Mouse (Mus musculus): ENCODE data around the gene Fam198a. TPM values are rescaled to one million over a fixed set of nuclear protein-coding genes. Genes with fewer than 3 reads are reported as not detected.

Gene Fam198a
- polyA plus RNA-seq, 1 experiment from 2014 or later, result 0.85 TPM

DNA sequence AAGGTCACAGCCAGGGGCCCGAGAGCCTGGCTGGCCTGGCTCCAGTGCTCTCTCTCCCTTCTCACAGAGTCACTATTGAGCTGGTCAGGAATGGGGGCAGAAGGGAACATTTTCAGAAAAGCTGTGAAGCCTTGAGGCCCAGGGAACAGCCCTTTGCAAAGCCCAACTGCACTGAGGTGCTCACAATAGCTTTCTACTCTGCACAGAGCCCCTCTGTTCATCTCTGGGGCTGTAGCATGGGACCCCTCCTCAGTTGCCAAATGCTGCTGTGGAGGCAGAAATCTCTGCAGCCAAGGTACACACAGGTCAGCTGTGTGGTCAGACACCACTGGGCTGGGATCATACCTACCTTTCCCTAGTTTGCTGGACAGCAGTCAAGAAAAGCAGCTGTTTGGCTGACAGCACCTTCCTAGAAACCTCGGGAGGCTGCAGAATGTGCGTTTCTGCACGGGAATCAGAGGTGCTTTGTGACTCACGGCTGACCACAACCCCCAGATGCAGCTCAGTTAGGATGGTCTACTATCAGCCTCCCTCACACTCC, 19.1 kb downstream of the Fam198a start:
- DNase-seq (ENCODE audit: low spot score), result no peak
- WGBS, result 74% methylated on average over 5 of the region's 5 CpGs

DNA sequence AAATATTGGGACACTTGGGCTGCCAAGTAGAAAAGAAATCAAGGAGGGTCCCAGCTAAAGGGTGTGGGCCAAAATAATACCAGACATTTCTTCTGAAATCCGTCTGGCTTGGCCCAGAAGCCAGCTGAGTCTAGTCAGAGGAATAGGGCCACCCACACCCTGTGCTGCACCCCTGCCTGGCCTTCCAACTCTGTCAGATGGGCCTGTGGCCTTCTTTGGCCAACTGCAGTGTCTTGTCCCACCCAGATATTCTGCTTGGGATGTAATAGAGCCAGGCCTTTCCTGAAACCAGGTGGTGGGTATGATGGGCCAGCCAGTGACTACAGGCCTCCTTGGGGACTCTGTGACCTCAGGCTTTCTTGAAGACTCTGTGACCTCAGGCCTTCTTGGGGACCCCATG, 22.4 kb downstream of the Fam198a start:
- DNase-seq (ENCODE audit: low spot score), result no peak
- WGBS, result 63% methylated on average over 1 of the region's 1 CpGs
- no peaks in the 10 kb centered on the region for H3K27me3 ChIP-seq (ENCODE audit: low read depth, poor library complexity, severe bottlenecking)
- H3K36me3 ChIP-seq, result no peaks in the 10 kb centered on the region
- no peaks in the 10 kb centered on the region for H3K4me1 ChIP-seq
- no peaks in the 10 kb centered on the region for H3K9me3 ChIP-seq (replicated peaks)
- no peak overlapping the region for H3K27ac ChIP-seq (replicated peaks)
- H3K4me3 ChIP-seq, result no peak overlapping the region

More for the DNA sequence above, 19.1 kb downstream of the Fam198a start:
- Histone ChIP-seq H3K9me3 (replicated peaks) (no peaks in the 10 kb centered on the region), H3K27ac (replicated peaks) (no peak overlapping the region), H3K4me3 (no peak overlapping the region), H3K4me1 (no peaks in the 10 kb centered on the region), H3K36me3 (no peaks in the 10 kb centered on the region), H3K27me3 (ENCODE audit: low read depth, poor library complexity, severe bottlenecking) (no peaks in the 10 kb centered on the region)

DNA sequence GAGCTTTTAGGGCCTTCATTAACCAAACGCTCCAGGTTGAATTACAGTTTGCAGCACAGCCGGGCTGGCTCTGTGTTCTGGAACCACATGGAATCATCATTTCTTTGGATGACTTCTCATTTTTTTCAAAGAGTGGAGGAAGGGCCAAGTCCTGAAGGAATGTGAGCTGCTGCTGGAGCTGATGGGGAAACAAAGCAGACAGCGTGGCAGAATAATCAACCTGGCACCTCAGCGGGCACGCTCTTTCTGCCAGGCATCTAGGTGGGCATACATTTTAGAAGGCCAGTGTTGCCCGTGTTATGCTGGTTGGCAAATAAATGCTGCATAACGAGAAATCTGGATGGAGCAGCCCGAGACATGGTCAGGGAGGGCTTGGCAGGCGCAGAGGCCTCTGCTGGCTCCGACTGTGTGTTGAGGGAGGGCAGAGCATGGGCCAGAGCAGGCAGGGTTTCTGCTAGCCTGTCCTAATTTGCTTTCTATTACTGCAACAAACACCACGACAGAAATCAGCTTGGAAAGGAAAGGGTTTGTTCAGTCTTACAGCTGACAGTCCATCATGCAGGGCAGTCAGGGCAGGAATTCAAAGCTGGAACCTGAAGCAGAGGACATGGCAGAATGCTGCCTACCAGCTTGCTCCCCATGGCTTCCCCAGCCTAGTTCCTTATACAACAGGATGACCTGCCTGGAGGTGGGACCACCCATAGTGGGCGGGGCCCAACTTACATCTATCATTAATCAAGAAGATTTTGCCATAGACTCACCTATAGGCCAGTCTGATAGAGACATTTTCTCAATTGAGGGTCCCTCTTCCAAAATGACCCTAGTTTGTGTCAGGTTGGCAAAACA, 23.6 kb downstream of the Fam198a start:
- Histone ChIP-seq H3K27ac (replicated peaks) (no peak overlapping the region), H3K4me3 (no peak overlapping the region), H3K9me3 (replicated peaks) (no peaks in the 10 kb centered on the region), H3K36me3 (no peaks in the 10 kb centered on the region), H3K4me1 (no peaks in the 10 kb centered on the region), H3K27me3 (ENCODE audit: low read depth, poor library complexity, severe bottlenecking) (no peaks in the 10 kb centered on the region)
- WGBS, result 87% methylated on average over 12 of the region's 12 CpGs
- DNase-seq (ENCODE audit: low spot score), result no peak

DNA sequence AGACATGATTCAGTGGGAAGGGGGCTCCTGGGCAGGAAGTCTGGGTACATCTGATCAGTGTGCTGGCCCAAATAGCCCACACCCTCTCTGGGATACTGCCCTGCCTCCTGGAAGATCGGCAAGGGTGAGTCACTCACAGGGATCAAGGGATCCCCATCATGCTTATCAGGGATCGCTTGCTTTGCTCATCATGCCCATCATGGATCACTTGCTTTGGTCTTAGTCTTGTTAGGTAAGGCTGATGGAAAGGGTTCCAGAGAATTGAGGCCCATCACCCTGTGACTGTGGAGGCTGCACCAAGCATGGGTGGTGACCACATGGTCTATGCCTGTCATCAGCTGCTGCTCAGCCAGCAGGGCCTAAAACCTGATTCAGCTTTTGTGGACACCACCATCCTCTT, 24.5 kb downstream of the Fam198a start:
- no peaks in the 10 kb centered on the region for H3K4me1 ChIP-seq
- no peak overlapping the region for H3K4me3 ChIP-seq
- 81% methylated on average over 2 of the region's 2 CpGs for WGBS
- DNase-seq (ENCODE audit: low spot score), result no peak
- no peaks in the 10 kb centered on the region for H3K36me3 ChIP-seq
- H3K27ac ChIP-seq (replicated peaks), result no peak overlapping the region
- no peaks in the 10 kb centered on the region for H3K27me3 ChIP-seq (ENCODE audit: low read depth, poor library complexity, severe bottlenecking)
- no peaks in the 10 kb centered on the region for H3K9me3 ChIP-seq (replicated peaks)

DNA sequence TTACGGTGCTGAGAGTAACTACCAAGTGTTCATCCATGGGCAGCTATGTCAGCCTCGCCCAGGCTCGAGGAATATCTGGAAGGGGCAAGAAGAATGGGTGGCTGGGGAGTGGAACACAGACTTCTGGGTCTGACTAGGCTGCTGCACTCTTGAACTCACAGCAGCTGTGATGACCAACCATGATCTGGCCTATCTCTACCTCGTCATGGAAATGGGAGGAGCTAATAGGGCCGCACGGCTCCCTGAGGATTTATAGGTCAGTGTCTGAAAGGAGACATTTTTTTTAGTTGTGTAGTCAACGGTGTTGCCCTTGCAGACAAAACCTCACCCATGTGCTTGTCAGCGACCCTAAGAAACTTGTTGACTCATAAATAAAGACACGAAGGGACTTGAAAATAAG, 30.3 kb downstream of the Fam198a start:
- no peaks in the 10 kb centered on the region for H3K27me3 ChIP-seq (ENCODE audit: low read depth, poor library complexity, severe bottlenecking)
- no peak overlapping the region for H3K4me3 ChIP-seq
- no peak for DNase-seq (ENCODE audit: low spot score)
- peaks cover 8% of the 10 kb centered on the region for H3K4me1 ChIP-seq
- peaks cover 23% of the 10 kb centered on the region for H3K36me3 ChIP-seq
- 85% methylated on average over 9 of the region's 9 CpGs for WGBS
- no peak overlapping the region for H3K27ac ChIP-seq (replicated peaks)
- no peaks in the 10 kb centered on the region for H3K9me3 ChIP-seq (replicated peaks)

DNA sequence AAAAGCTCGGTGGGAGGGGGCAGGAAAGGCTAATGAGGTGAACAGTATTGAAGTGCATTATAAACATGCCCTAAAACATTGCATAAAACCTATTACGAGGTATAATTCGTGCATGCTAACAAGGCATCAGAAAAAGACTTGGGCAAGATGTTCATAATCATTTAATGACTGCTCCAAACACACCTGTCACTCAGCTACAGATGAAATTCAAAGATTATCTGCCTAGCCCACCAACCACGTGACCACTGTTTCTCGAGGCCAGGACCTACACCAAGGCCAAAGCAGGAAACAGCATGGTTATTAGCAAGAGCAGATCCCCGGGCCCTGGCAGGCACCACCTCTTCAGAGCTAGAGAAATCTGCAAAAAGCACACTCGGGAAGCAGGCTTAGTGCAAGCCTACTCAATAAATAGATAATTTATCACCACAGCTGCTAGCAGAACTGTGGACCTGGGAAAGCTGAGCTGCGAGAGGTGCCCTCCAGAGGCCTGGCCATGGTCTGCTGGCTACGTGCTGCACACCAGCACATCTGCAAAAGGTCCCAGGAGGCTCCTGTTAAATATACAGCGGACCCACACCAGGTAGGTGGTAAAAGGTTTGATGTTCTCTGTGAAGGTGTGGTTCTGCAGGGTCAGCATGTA, 30.8 kb downstream of the Fam198a start:
- Histone ChIP-seq H3K27ac (replicated peaks) (no peak overlapping the region), H3K4me1 (peaks cover 8% of the 10 kb centered on the region), H3K27me3 (ENCODE audit: low read depth, poor library complexity, severe bottlenecking) (no peaks in the 10 kb centered on the region), H3K9me3 (replicated peaks) (no peaks in the 10 kb centered on the region), H3K36me3 (peaks cover 23% of the 10 kb centered on the region), H3K4me3 (no peak overlapping the region)
- 87% methylated on average over 10 of the region's 10 CpGs for whole genome bisulfite sequencing
- DNase-seq (ENCODE audit: low spot score), result no peak

DNA sequence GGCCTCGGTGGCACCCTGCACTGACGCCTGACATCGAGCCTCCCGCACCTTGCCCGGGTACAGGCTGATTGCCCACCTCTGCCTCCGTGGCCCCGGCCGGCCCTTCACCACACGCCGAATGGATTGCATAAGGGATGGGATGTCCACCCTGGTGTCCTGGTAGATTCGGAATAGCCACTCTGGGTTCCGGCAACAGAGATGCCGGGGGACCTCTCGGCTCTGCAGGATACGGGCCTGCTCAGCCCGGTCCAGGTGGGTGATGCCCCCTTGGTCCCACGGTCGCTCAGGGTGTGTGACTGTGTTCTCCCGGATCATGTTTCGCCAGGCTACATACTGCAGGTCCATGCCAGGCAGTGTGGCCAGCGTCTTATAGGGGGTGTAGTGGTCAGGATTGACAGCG, 31.4 kb downstream of the Fam198a start:
- no peak for DNase-seq (ENCODE audit: low spot score)
- H3K9me3 ChIP-seq (replicated peaks), result no peaks in the 10 kb centered on the region
- WGBS, result 97% methylated on average over 22 of the region's 22 CpGs
- H3K36me3 ChIP-seq, result peaks cover 23% of the 10 kb centered on the region
- H3K27me3 ChIP-seq (ENCODE audit: low read depth, poor library complexity, severe bottlenecking), result no peaks in the 10 kb centered on the region
- H3K27ac ChIP-seq (replicated peaks), result no peak overlapping the region
- H3K4me3 ChIP-seq, result no peak overlapping the region
- H3K4me1 ChIP-seq, result peaks cover 8% of the 10 kb centered on the region

DNA sequence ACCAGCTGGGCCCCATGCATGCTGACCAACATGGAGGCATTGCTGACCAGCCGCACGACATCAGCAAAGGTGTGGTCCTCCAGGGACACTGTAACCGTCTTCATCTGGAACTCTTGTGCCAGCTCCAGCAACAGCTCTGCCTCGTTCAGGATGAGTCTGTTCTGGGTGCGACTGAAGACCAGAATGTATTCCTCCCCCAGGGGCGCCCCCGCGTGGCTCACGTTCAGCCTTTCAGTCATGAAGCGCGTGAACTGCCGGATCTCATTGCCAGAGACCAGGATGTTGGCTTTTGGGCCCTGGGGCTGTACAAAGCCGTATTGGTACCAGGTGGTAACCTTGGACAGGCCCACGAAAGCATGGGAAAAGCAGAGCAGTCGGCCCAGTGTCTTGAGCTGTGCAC, 31.9 kb downstream of the Fam198a start:
- H3K4me1 ChIP-seq, result peaks cover 8% of the 10 kb centered on the region
- no peak for DNase-seq (ENCODE audit: low spot score)
- peaks cover 23% of the 10 kb centered on the region for H3K36me3 ChIP-seq
- H3K27me3 ChIP-seq (ENCODE audit: low read depth, poor library complexity, severe bottlenecking), result no peaks in the 10 kb centered on the region
- no peaks in the 10 kb centered on the region for H3K9me3 ChIP-seq (replicated peaks)
- H3K4me3 ChIP-seq, result no peak overlapping the region
- H3K27ac ChIP-seq (replicated peaks), result no peak overlapping the region
- 90% methylated on average over 15 of the region's 15 CpGs for WGBS

DNA sequence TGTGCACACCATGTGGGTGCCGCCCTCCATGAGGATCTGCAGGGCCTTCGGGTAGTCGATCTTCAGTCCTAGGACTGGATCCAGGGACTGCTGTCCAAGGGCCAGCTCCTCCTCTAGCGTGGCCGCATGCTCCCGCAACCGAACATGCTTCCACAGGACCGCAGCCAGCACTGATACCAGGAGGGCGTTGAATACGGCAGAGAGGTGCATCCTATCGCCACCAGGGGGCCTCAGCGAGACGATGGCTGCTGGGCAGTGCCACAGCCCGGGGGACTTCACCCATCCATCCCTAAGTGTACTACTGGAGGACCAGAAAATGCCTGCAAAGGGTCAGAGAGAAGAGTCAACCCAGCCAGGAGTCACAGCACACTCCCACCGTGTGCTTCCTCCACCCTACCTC, 32.7 kb downstream of the Fam198a start:
- 59% methylated on average over 15 of the region's 15 CpGs for WGBS

DNA sequence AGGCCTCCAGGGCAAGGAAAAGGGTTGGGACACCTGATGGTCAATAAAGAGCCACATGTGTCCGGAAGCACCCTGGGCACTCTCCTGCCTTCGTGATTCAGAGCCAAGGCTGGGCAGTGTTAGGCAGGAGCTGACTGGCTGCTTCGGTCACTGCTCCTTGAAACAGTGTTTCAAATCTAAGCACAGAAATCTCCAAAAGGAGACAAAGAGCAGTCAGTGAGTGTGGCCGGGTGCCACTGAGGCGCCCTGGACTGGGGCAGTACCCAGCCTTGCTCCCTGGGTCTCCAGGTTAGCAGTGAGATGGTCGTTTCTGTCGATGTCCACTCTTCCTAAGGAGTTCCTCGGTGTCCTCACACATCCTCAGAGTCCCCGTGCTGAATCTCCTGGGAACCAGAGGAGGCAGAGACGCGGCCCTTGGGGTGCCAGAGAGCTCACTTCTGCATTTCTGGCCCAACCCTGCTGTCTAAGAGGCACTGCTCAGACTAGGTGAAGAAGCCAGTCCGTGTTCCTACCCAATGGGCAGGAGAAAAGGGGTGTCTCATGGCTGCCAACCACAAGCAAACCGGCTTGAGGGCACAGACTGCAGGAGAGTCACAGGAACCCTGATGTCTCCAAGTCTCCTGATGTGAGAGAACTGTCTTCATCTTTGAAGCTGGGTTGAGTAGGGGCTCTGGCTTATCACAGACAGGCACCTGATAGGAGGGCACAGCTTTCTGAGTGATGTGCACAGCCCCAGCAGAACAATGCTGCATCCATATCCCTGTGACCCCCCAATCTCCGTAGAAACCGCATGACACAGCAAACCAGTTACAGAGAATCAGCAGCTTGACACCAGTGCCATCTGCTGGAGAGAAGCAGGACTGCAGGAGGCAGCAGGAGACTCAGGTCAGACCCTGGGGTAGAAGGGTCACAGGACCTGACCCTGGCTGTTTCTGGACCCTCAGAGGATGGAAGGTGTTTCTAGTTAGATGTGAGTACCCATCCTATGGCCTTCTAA, 34.0 kb downstream of the Fam198a start:
- Histone ChIP-seq H3K36me3 (peaks cover 23% of the 10 kb centered on the region), H3K27ac (replicated peaks) (peak overlapping the region; percentile 49; the same call in 1 of the 2 replicates), H3K27me3 (ENCODE audit: low read depth, poor library complexity, severe bottlenecking) (no peaks in the 10 kb centered on the region), H3K4me3 (no peak overlapping the region), H3K9me3 (replicated peaks) (no peaks in the 10 kb centered on the region), H3K4me1 (peaks cover 16% of the 10 kb centered on the region)
- WGBS, result 75% methylated on average over 15 of the region's 15 CpGs
- peak; percentile 79 for DNase-seq (ENCODE audit: low spot score)

More for the DNA sequence above, 32.7 kb downstream of the Fam198a start:
- peak; percentile 68 for DNase-seq (ENCODE audit: low spot score)
- Histone ChIP-seq H3K27ac (replicated peaks) (no peak overlapping the region), H3K4me3 (no peak overlapping the region), H3K27me3 (ENCODE audit: low read depth, poor library complexity, severe bottlenecking) (no peaks in the 10 kb centered on the region), H3K9me3 (replicated peaks) (no peaks in the 10 kb centered on the region), H3K4me1 (peaks cover 8% of the 10 kb centered on the region), H3K36me3 (peaks cover 23% of the 10 kb centered on the region)

DNA sequence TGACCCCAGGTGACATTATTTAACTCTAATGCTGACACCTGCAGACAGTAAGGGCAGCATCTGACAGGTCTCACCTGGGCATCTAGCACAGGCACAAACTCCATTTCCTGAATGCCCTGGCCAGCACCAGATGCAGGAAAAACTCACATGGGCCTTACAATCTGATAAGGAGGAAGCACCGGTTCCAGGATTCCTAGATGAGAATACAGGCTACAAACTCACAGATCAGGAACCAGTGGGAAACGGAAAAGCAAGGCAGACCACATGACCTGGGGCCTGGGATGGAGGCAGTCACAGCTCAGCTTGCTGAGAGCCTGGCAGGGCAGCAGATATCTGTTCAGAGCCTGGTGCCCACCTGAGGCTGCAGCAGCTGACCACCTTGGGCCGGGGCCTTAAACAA, 38.1 kb downstream of the Fam198a start:
- H3K27me3 ChIP-seq (ENCODE audit: low read depth, poor library complexity, severe bottlenecking), result 0 out of 2 replicates have a peak, but pooled peaks cover 5% of the 10 kb centered on the region
- no peak overlapping the region for H3K4me3 ChIP-seq
- WGBS, result 77% methylated on average over 3 of the region's 3 CpGs
- no peaks in the 10 kb centered on the region for H3K9me3 ChIP-seq (replicated peaks)
- H3K27ac ChIP-seq (replicated peaks), result no peak overlapping the region
- DNase-seq (ENCODE audit: low spot score), result no peak
- peaks cover 35% of the 10 kb centered on the region for H3K4me1 ChIP-seq
- H3K36me3 ChIP-seq, result no peaks in the 10 kb centered on the region

DNA sequence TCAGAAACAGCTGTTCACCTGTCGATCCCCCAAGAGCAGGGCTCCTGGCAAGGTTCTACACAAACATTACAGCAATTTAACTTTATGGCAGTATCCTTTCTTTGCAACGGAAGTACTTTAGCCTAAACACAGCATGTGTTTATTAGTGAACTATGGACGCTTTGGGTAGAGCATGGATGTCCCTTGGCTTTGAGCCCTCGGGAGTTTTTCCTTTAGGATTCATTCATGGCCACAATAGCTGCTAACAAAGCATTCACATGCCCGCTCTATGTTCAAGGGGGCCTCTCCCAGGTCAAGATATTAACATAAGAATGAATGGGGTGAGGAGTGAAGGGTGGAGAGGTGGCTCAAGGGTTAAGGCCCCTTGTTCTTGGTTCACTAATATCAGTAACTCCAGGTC, 38.7 kb downstream of the Fam198a start:
- 43% methylated on average over 5 of the region's 5 CpGs for WGBS

More for the DNA sequence above, 38.7 kb downstream of the Fam198a start:
- Histone ChIP-seq H3K9me3 (replicated peaks) (no peaks in the 10 kb centered on the region), H3K27me3 (ENCODE audit: low read depth, poor library complexity, severe bottlenecking) (0 out of 2 replicates have a peak, but pooled peaks cover 5% of the 10 kb centered on the region), H3K36me3 (no peaks in the 10 kb centered on the region), H3K4me3 (no peak overlapping the region), H3K27ac (replicated peaks) (no peak overlapping the region), H3K4me1 (peaks cover 37% of the 10 kb centered on the region)
- DNase-seq (ENCODE audit: low spot score), result no peak
